ENCODE assay signal across 25 mouse cellular contexts in the genomic region with DNA sequence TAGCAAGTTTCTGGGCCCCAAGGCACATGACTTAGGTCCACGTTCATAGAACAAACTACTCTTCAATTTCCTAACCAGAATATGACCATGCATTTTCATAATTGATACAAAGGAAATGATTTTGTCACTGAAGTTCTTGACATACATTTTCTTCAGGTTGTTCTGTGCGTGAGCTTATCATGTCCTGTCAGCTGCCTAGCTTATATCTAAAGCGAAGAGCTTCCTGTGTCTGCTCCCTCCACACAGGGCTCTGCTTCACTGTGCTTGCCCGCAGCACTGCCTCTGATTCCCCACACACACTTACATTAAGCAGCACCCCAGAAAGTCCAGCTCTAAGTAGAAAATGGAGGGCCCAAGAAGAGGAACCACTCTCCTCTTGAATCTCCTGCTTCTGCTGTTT.
DNase-seq lines count a peak whose midpoint lies in the region; ATAC-seq and TF ChIP-seq lines count a peak whose summit lies in the region.
"Had no signal": no experiment of that assay in that cellular context is flagged by ENCODE, and none has a peak within 500 bp of the region (broad histone marks: within the 10 kb centered on the region; RNA-seq: fewer than 3 reads in every experiment).

No protein-coding gene starts in this region.

- H3K36me3 ChIP-seq in limb, embryonic 12.5 days: peaks cover 37% of the 10 kb centered on the region; the same call in 1 of the 2 replicates
- no peaks in the 10 kb centered on the region for H3K36me3 ChIP-seq in limb, embryonic 10.5 days
- H3K36me3 ChIP-seq in G1E (replicated peaks): peaks cover 40% of the 10 kb centered on the region
- H3K36me3 ChIP-seq in embryonic facial prominence, embryonic 10.5 days (replicated peaks): no peaks in the 10 kb centered on the region
- peaks cover 15% of the 10 kb centered on the region; the same call in 1 of the 2 replicates for H3K36me3 ChIP-seq in forebrain, embryonic 12.5 days (replicated peaks)
- H3K36me3 ChIP-seq in hindbrain, embryonic 13.5 days: no peaks in the 10 kb centered on the region
- H3K36me3 ChIP-seq: kidney, embryonic 15.5 days; neural tube, embryonic 15.5 days had no signal

- H3K4me3 ChIP-seq in limb, embryonic 12.5 days (replicated peaks): no peak overlapping the region
- H3K4me3 ChIP-seq in limb, embryonic 10.5 days: no peak overlapping the region
- no peak overlapping the region for H3K4me3 ChIP-seq in G1E (ENCODE audit: low read depth, low read length)
- no peak overlapping the region for H3K4me3 ChIP-seq in embryonic facial prominence, embryonic 10.5 days
- no peak overlapping the region for H3K4me3 ChIP-seq in forebrain, embryonic 12.5 days (replicated peaks)
- no peak overlapping the region for H3K4me3 ChIP-seq in hindbrain, embryonic 13.5 days
- H3K4me3 ChIP-seq: embryonic facial prominence, embryonic 12.5 days; erythroblast, embryonic 14.5 days; forebrain, embryonic 13.5 days; hindbrain, embryonic 12.5 days; kidney, embryonic 15.5 days; left cerebral cortex, adult 2 months; neural tube, embryonic 15.5 days had no signal

- no peak for DNase-seq in limb, embryonic 10.5 days (ENCODE audit: low spot score)
- DNase-seq in G1E (ENCODE audit: low spot score): no peak
- peak; percentile 3 for DNase-seq in embryonic facial prominence, embryonic 10.5 days (ENCODE audit: low spot score)
- peak; percentile 52 for DNase-seq in thymus, postnatal 0 days (ENCODE audit: low spot score)
- no peak for DNase-seq in urinary bladder, postnatal 10 days (ENCODE audit: low spot score)
- DNase-seq: adrenal gland, postnatal 14 days; B cell, adult 2 months; cerebellum, adult 9-11 months; kidney, adult 11 months; kidney, postnatal 36 days; left cerebral cortex, postnatal 4 days; lung, postnatal 4 days had no signal

- ATAC-seq in limb, embryonic 12.5 days (ENCODE audit: insufficient number of reproducible peaks, insufficient read depth, low FRiP score, low TSS enrichment, low read depth): no peak
- peak; percentile 41 for ATAC-seq in G1E (ENCODE audit: extremely low read depth, insufficient number of reproducible peaks, low FRiP score, poor library complexity, severe bottlenecking)
- ATAC-seq in forebrain, embryonic 12.5 days (ENCODE audit: low FRiP score): no peak
- no peak for ATAC-seq in hindbrain, embryonic 13.5 days (ENCODE audit: low FRiP score)
- ATAC-seq: forebrain, embryonic 13.5 days had no signal

- TF ChIP-seq CTCF in G1E (IDR thresholded peaks at IDR 0.05; ENCODE audit: low read depth, low read length): no peak

- H3K4me2 ChIP-seq in limb, embryonic 12.5 days: no peak overlapping the region
- H3K4me2 ChIP-seq in forebrain, embryonic 12.5 days: no peak overlapping the region
- no peak overlapping the region for H3K4me2 ChIP-seq in hindbrain, embryonic 13.5 days
- H3K4me2 ChIP-seq: embryonic facial prominence, embryonic 12.5 days; forebrain, embryonic 13.5 days; hindbrain, embryonic 12.5 days; kidney, embryonic 15.5 days; midbrain, embryonic 11.5 days; neural tube, embryonic 15.5 days had no signal

- H3K9ac ChIP-seq in limb, embryonic 12.5 days (replicated peaks): no peak overlapping the region
- no peak overlapping the region for H3K9ac ChIP-seq in forebrain, embryonic 12.5 days
- no peak overlapping the region for H3K9ac ChIP-seq in hindbrain, embryonic 13.5 days
- H3K9ac ChIP-seq: embryonic facial prominence, embryonic 12.5 days; forebrain, embryonic 13.5 days; hindbrain, embryonic 12.5 days; kidney, embryonic 15.5 days; liver, embryonic 14.5 days; neural tube, embryonic 15.5 days had no signal

- WGBS in limb, embryonic 12.5 days: 85% methylated on average over 4 of the region's 4 CpGs
- WGBS in limb, embryonic 10.5 days: 86% methylated on average over 4 of the region's 4 CpGs
- WGBS in embryonic facial prominence, embryonic 10.5 days: 89% methylated on average over 4 of the region's 4 CpGs
- 92% methylated on average over 4 of the region's 4 CpGs for WGBS in forebrain, embryonic 12.5 days
- 93% methylated on average over 4 of the region's 4 CpGs for WGBS in hindbrain, embryonic 13.5 days

- no peaks in the 10 kb centered on the region for H3K27me3 ChIP-seq in limb, embryonic 12.5 days
- no peaks in the 10 kb centered on the region for H3K27me3 ChIP-seq in limb, embryonic 10.5 days (ENCODE audit: low read depth, poor library complexity, severe bottlenecking)
- H3K27me3 ChIP-seq in G1E (ENCODE audit: insufficient read depth, low read length): no peaks in the 10 kb centered on the region
- H3K27me3 ChIP-seq in embryonic facial prominence, embryonic 10.5 days (replicated peaks; ENCODE audit: low read depth, poor library complexity, severe bottlenecking): no peaks in the 10 kb centered on the region
- H3K27me3 ChIP-seq in forebrain, embryonic 12.5 days: no peaks in the 10 kb centered on the region
- no peaks in the 10 kb centered on the region for H3K27me3 ChIP-seq in hindbrain, embryonic 13.5 days
- H3K27me3 ChIP-seq: embryonic facial prominence, embryonic 12.5 days; forebrain, embryonic 13.5 days; hindbrain, embryonic 12.5 days; kidney, embryonic 15.5 days; neural tube, embryonic 15.5 days had no signal

- H3K27ac ChIP-seq in limb, embryonic 12.5 days: peak overlapping the region; percentile 53; the same call in 1 of the 2 replicates
- H3K27ac ChIP-seq in limb, embryonic 10.5 days: no peak overlapping the region
- H3K27ac ChIP-seq in embryonic facial prominence, embryonic 10.5 days (replicated peaks): no peak overlapping the region
- no peak overlapping the region for H3K27ac ChIP-seq in forebrain, embryonic 12.5 days
- no peak overlapping the region for H3K27ac ChIP-seq in hindbrain, embryonic 13.5 days
- H3K27ac ChIP-seq: embryonic facial prominence, embryonic 12.5 days; forebrain, embryonic 13.5 days; hindbrain, embryonic 12.5 days; kidney, embryonic 15.5 days; left cerebral cortex, adult 2 months; liver, embryonic 14.5 days; neural tube, embryonic 15.5 days; stomach, postnatal 0 days had no signal

- H3K9me3 ChIP-seq in limb, embryonic 12.5 days: no peaks in the 10 kb centered on the region
- no peaks in the 10 kb centered on the region for H3K9me3 ChIP-seq in limb, embryonic 10.5 days (replicated peaks)
- H3K9me3 ChIP-seq in G1E (replicated peaks): peaks cover 33% of the 10 kb centered on the region
- no peaks in the 10 kb centered on the region for H3K9me3 ChIP-seq in embryonic facial prominence, embryonic 10.5 days
- no peaks in the 10 kb centered on the region for H3K9me3 ChIP-seq in forebrain, embryonic 12.5 days
- no peaks in the 10 kb centered on the region for H3K9me3 ChIP-seq in hindbrain, embryonic 13.5 days
- H3K9me3 ChIP-seq: embryonic facial prominence, embryonic 12.5 days; forebrain, embryonic 13.5 days; hindbrain, embryonic 12.5 days; kidney, embryonic 15.5 days; neural tube, embryonic 15.5 days had no signal

- peaks cover 40% of the 10 kb centered on the region for H3K4me1 ChIP-seq in limb, embryonic 12.5 days (replicated peaks)
- peaks cover 39% of the 10 kb centered on the region for H3K4me1 ChIP-seq in limb, embryonic 10.5 days
- no peaks in the 10 kb centered on the region for H3K4me1 ChIP-seq in G1E (ENCODE audit: insufficient read depth, low read depth, low read length)
- H3K4me1 ChIP-seq in embryonic facial prominence, embryonic 10.5 days: peaks cover 29% of the 10 kb centered on the region
- no peaks in the 10 kb centered on the region for H3K4me1 ChIP-seq in forebrain, embryonic 12.5 days
- peaks cover 6% of the 10 kb centered on the region for H3K4me1 ChIP-seq in hindbrain, embryonic 13.5 days (replicated peaks)
- H3K4me1 ChIP-seq: forebrain, embryonic 13.5 days; neural tube, embryonic 15.5 days had no signal

Comparison
In these comparisons a context has a peak if more than half of its experiments do, and no peak if none do; other contexts are left out.
1. DNase-seq: peak in embryonic facial prominence, embryonic 10.5 days (single experiment) and thymus, postnatal 0 days (single experiment); none in limb, embryonic 10.5 days (single experiment), G1E (single experiment) and urinary bladder, postnatal 10 days (single experiment).